Mouse (Mus musculus) frontal cortex, adult 2 months (tissue): ENCODE measurements around the gene Ankrd31. TPM values are rescaled to one million over a fixed set of nuclear protein-coding genes. Genes with fewer than 3 reads are reported as not detected.
"Not testable (repeated sequence)": the region's sequence is repeated elsewhere in the genome, so short reads cannot be mapped to it uniquely, and the experiment has no call there.

Experiments used
- DNase-seq, 2 experiments: peaks; one replicate each; pipeline ENCODE4 v3.0.0; 2022; ENCODE audit warnings: low spot score in 1 of 2; ENCODE audit errors: extremely low spot score in 1 of 2
- polyA plus RNA-seq: library from polyadenylated mRNA; depleted of rRNA; stranded (reverse); fragments of >200 nt; gene quantifications from 2 replicates; pipeline ENCODE4 v1.2.3, GENCODE M21; 2012; rRNA removed

Gene Ankrd31
- polyA plus RNA-seq: 0.26 and 0.27 TPM in 2 replicates

GRCm38 (mm10) chr13:96748109-96748845 lies at the start of gene Ankrd31:
Gene Ankrd31 (plus strand): TSS chr13:96748272.
- no peak for DNase-seq

- no peak for DNase-seq
Observed at GRCm38 (mm10) chr13:96702567-96703278, 45.3 kb upstream of the Ankrd31 start.

GRCm38 (mm10) chr13:96709269-96710233 lies 38.5 kb upstream of the Ankrd31 start:
- DNase-seq: no peak

GRCm38 (mm10) chr13:96716311-96716710 lies 31.8 kb upstream of the Ankrd31 start:
- no peak for DNase-seq

- no peak for DNase-seq
Observed at GRCm38 (mm10) chr13:96717821-96718220, 30.3 kb upstream of the Ankrd31 start.

- no peak for DNase-seq
Observed at GRCm38 (mm10) chr13:96720003-96720402, 28.1 kb upstream of the Ankrd31 start.

- no peak for DNase-seq
Observed at GRCm38 (mm10) chr13:96728289-96728688, 19.8 kb upstream of the Ankrd31 start.

- no peak for DNase-seq
Observed at GRCm38 (mm10) chr13:96729146-96729545, 18.9 kb upstream of the Ankrd31 start.

- no peak for DNase-seq
Observed at GRCm38 (mm10) chr13:96730116-96730515, 18.0 kb upstream of the Ankrd31 start.

GRCm38 (mm10) chr13:96735175-96735574 lies 12.9 kb upstream of the Ankrd31 start:
- peak in 1 of 2 experiments; percentile 5 for DNase-seq

- DNase-seq: no peak
Observed at GRCm38 (mm10) chr13:96740159-96740558, 7.9 kb upstream of the Ankrd31 start.

GRCm38 (mm10) chr13:96742871-96743270 lies 5.2 kb upstream of the Ankrd31 start:
- DNase-seq: no peak

GRCm38 (mm10) chr13:96746055-96746454 lies 2.0 kb upstream of the Ankrd31 start:
- peak in 1 of 2 experiments; percentile 2 for DNase-seq

- no peak for DNase-seq
Observed at GRCm38 (mm10) chr13:96749859-96750258, 1.8 kb downstream of the Ankrd31 start.

GRCm38 (mm10) chr13:96760848-96761247 lies 12.8 kb downstream of the Ankrd31 start:
- no peak for DNase-seq

- DNase-seq: not testable (repeated sequence)
Observed at GRCm38 (mm10) chr13:96786071-96786470, 38.0 kb downstream of the Ankrd31 start.

- DNase-seq: no peak
Observed at GRCm38 (mm10) chr13:96793451-96793850, 45.4 kb downstream of the Ankrd31 start.

- DNase-seq: no peak
Observed at GRCm38 (mm10) chr13:96795301-96795700, 47.2 kb downstream of the Ankrd31 start.

- peak in 1 of 2 experiments; percentile 31 for DNase-seq
Observed at GRCm38 (mm10) chr13:96797500-96797899, 49.4 kb downstream of the Ankrd31 start.

GRCm38 (mm10) chr13:96849752-96850151 lies 101.7 kb downstream of the Ankrd31 start:
- no peak for DNase-seq

GRCm38 (mm10) chr13:96852133-96852532 lies 104.1 kb downstream of the Ankrd31 start:
- no peak for DNase-seq
